Mouse (Mus musculus) ES-E14 (cell line): Measurements from ENCODE around the gene Pla2g4d. TPM values are rescaled to one million over a fixed set of nuclear protein-coding genes. Genes with fewer than 3 reads are reported as not detected.
"Not testable (repeated sequence)": the region's sequence is repeated elsewhere in the genome, so short reads cannot be mapped to it uniquely, and the experiment has no call there.

Experiments
- DNase-seq: peaks from one replicate; pipeline ENCODE4 v3.0.0-alpha.2; 2013; ENCODE audit warnings: low read depth, low spot score
- H3K27ac ChIP-seq: 2 replicates; pipeline ENCODE4 v1.5.1; 2012; ENCODE audit warnings: low read depth, mild to moderate bottlenecking, low read length, moderate library complexity, mixed read lengths; ENCODE audit not compliant: poor library complexity, insufficient read depth, severe bottlenecking
- H3K36me3 ChIP-seq: 2 replicates; pipeline ENCODE4 v1.6.1; 2012; ENCODE audit warnings: mild to moderate bottlenecking, low read length, moderate library complexity, mixed read lengths; ENCODE audit not compliant: control insufficient read depth, poor library complexity, insufficient read depth, severe bottlenecking
- H3K4me1 ChIP-seq, 2 experiments: fragments of 150-350 bp in 1 of 2; sonication (generic) in 1 of 2; 2 replicates each; pipeline ENCODE4 v1.6.1; 2012; ENCODE audit warnings: low read length in 2 of 2, mild to moderate bottlenecking in 1 of 2, mixed read lengths in 1 of 2; ENCODE audit not compliant: control insufficient read depth in 2 of 2, insufficient read depth in 2 of 2, poor library complexity in 1 of 2
- H3K4me3 ChIP-seq, 2 experiments: fragments of 150-350 bp in 1 of 2; sonication (generic) in 1 of 2; 2 replicates each; pipeline ENCODE4 v1.5.1; 2012; ENCODE audit warnings: low read length in 2 of 2, low read depth in 1 of 2, mild to moderate bottlenecking in 1 of 2, mixed read lengths in 1 of 2; ENCODE audit not compliant: insufficient read depth in 1 of 2, poor library complexity in 1 of 2, severe bottlenecking in 1 of 2
- H3K9ac ChIP-seq: 2 replicates; pipeline ENCODE4 v1.6.1; 2012; ENCODE audit warnings: low read depth, mild to moderate bottlenecking, low read length, mixed read lengths; ENCODE audit not compliant: poor library complexity, insufficient read depth, severe bottlenecking
- H3K9me3 ChIP-seq: fragments of 150-350 bp; sonication (generic); 2 replicates; pipeline ENCODE4 v1.6.1; 2012; ENCODE audit warnings: low read depth, mild to moderate bottlenecking, low read length; ENCODE audit not compliant: control insufficient read depth, insufficient read depth
- CHD2 ChIP-seq: IDR thresholded peaks from 2 replicates; pipeline ENCODE4 v1.6.1; 2014; ENCODE audit warnings: mild to moderate bottlenecking, low read depth, low read length, inconsistent platforms
- HCFC1 ChIP-seq: IDR thresholded peaks from 2 replicates; pipeline ENCODE4 v1.6.1; 2012; ENCODE audit warnings: low read length, inconsistent platforms, borderline replicate concordance; ENCODE audit not compliant: insufficient read depth
- MAFK ChIP-seq: IDR thresholded peaks from 2 replicates; pipeline ENCODE4 v1.6.1; 2014; ENCODE audit warnings: mild to moderate bottlenecking, low read depth, low read length, inconsistent platforms; ENCODE audit not compliant: insufficient read depth
- ZC3H11A ChIP-seq: IDR thresholded peaks from 2 replicates; pipeline ENCODE4 v1.6.1; 2012; ENCODE audit warnings: low read depth, mild to moderate bottlenecking, inconsistent platforms, low read length, borderline replicate concordance
- ZNF384 ChIP-seq: IDR thresholded peaks from 2 replicates; pipeline ENCODE4 v1.6.1; 2012; ENCODE audit warnings: low read depth, low read length, inconsistent platforms
- in situ Hi-C, 2 experiments: fragments of 600-800 bp; cut with MboI; formaldehyde crosslinking; loops; one replicate each; pipeline ENCODE4 v1.15.1; 2025; ENCODE audit warnings: low sequenced_read_pairs in 2 of 2, inconsistent platforms in 1 of 2; ENCODE audit not compliant: unreplicated experiment in 2 of 2
- total RNA-seq: library from RNA; depleted of rRNA; stranded (reverse); fragments of 300-350 nt; gene quantifications from 2 replicates; pipeline ENCODE4 v1.2.3, GENCODE M21; 2012

Gene Pla2g4d
- total RNA-seq, 1 experiment = not detected

DNA sequence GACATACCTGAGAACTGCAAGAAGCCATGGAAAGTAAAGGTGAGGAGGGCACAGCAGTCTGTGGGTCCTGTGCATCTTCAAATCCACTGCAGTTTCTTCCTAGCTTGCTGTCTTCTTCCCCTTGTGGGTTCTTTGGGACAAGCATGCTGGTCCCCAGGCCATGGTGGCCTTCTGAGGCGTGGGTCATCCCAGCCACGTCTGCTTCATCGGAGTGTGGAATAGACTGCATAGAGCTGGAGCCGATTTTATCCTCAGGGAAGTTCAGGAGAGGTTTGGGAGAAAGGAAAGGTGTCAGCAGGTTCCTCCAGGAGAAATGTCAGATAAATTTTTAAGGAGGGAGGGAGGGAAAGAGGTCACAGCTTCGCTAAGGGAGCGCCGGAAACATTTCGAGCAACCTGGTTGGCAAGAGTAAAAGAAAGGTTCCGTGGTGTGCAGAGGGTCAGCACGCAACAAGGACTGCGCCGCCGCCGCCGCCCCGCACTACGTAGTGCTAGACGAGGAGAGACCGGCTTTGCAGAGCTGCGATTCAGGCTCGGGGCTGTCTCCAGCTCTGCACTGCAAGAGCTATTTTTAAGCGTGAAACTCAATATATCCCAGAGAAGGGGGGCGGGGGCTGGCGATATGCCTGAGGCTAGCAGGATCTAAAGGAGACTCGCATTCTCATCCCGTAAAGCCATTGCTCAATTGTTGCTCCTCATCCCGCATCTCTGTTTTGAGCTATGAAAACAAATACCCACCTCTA is 44.1 kb downstream of the Pla2g4d start, which contains the start of gene Pla2g4e:
Gene Pla2g4e (minus strand): TSS at position 657 of the 742 bp plus-strand sequence.
- no peak within 1 kb of the TSS for H3K9ac ChIP-seq
- H3K36me3 ChIP-seq = no peaks in the 10 kb centered on the region
- peaks cover 4 to 13% of the 10 kb centered on the region in 2 experiments; a peak in 3 of 4 replicates for H3K4me1 ChIP-seq
- TF ChIP-seq HCFC1 (no peak), ZC3H11A (no peak)
- DNase-seq = no peak
- H3K27ac ChIP-seq = no peak within 1 kb of the TSS
- no peaks in the 10 kb centered on the region for H3K9me3 ChIP-seq
- in situ Hi-C loops = no loop called here
- H3K4me3 ChIP-seq = peak within 1 kb of the TSS; percentile 24 to 35; a peak in 2 of 4 replicates

DNA sequence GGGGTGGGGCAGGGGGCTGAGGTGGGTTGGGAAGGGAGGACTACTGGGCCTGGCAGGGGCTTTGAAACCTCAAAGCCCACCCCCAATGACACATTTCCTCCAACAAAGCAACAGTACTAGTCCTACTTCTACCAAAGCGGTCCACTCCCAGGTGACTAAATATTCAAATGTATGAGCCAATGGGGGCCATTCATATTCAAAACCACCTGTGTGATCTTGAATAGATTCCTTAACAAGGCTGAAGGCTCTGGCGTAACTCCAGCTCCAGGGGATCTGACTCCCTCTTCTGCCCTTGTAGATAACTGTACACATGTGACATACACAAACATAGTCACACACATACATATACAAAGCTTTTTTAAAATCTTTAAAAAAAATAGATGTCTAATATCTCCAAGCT is 45.0 kb downstream of the Pla2g4d start:
- H3K4me3 ChIP-seq = no peak overlapping the region
- in situ Hi-C loops = no loop called here
- peaks cover 4 to 13% of the 10 kb centered on the region in 2 experiments; a peak in 3 of 4 replicates for H3K4me1 ChIP-seq
- H3K36me3 ChIP-seq = no peaks in the 10 kb centered on the region
- DNase-seq = peak; percentile 47
- no peak for TF ChIP-seq ZNF384
- no peak for TF ChIP-seq ZC3H11A
- TF ChIP-seq CHD2 = no peak
- TF ChIP-seq MAFK = no peak
- TF ChIP-seq HCFC1 = no peak
- no peak overlapping the region for H3K9ac ChIP-seq
- H3K9me3 ChIP-seq = no peaks in the 10 kb centered on the region
- no peak overlapping the region for H3K27ac ChIP-seq

DNA sequence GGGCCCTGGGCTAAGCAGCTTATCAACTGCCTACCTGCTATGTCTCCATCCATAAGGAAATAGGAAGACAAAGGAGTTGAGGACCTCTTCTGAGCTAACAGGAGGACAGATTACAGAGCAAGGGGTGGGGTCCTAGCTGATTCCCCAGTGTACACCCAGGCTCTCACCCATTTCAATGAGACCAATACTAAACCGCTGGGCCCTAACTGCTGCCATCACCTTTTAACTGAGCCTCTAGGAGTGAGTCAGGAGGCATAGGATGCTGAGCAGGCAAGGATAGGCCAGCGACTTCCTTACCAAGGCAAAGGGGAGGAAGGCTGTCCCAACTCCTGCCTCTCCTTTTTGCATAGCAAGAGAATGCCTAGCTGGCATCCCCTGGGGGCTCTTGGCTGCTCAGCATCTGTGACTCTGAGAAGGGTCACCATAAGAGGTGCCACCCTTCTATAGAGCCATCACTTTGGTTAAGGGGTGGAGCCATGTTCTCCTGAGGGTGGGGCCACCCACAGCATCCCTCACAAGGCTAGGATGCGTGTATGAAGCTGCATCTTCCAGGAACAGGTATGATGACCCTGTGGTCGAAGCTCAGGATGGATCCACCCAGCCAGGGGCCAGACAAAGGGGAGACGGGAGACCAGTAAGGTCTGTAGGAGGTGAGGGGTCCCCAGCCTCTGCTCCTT is 46.1 kb downstream of the Pla2g4d start:
- in situ Hi-C loops = no loop called here
- Histone ChIP-seq H3K4me1 (peaks cover 4 to 16% of the 10 kb centered on the region in 2 experiments; a peak in 3 of 4 replicates), H3K36me3 (no peaks in the 10 kb centered on the region), H3K4me3 (no peak overlapping the region), H3K9ac (no peak overlapping the region), H3K9me3 (no peaks in the 10 kb centered on the region), H3K27ac (no peak overlapping the region)
- TF ChIP-seq MAFK = no peak
- no peak for TF ChIP-seq ZC3H11A
- TF ChIP-seq HCFC1 = no peak
- no peak for TF ChIP-seq ZNF384
- no peak for TF ChIP-seq CHD2
- DNase-seq = no peak

DNA sequence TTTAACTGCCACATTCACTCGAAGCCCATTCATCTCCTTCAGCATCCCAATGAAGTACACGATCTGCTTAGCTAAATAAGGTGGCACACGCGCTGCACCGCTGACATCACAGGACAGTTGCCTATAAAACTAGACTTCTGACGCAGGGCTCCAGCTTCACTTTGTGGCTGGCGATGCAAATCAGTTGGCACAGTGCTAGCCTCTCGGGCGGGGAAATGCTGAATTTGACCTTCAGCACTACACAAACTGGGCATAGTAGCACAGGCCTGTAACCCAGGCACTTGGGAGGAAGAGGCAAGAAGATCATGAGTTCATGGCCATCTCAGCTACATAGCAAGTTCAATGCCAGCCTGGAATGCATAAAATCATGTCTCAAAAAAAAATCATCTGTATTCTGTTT is 50.3 kb downstream of the Pla2g4d start:
- H3K9ac ChIP-seq, H3K9me3 ChIP-seq, H3K36me3 ChIP-seq, H3K4me3 ChIP-seq, DNase-seq, H3K27ac ChIP-seq, in situ Hi-C loops: not testable (repeated sequence)
- H3K4me1 ChIP-seq = peaks cover 4 to 17% of the 10 kb centered on the region in 2 experiments; a peak in 3 of 4 replicates
